Mouse (Mus musculus): ENCODE data around the gene 2300009A05Rik. TPM values are rescaled to one million over a fixed set of nuclear protein-coding genes. Genes with fewer than 3 reads are reported as not detected.

2300009A05Rik gene
- 52.3 and 55.6 TPM in 2 replicates for polyA plus RNA-seq (2014; fragmentation: Nextera tagmentation; extraction: Ambion mirVana)

GRCm38 (mm10) chr9:63398611-63399462 is at the start of gene 2300009A05Rik:
Gene 2300009A05Rik, minus strand, starts transcription at chr9:63399246.
- under 1% methylated on average over 69 of the region's 74 CpGs for WGBS (ENCODE audit: insufficient replicate concordance)
- H3K27ac ChIP-seq (ENCODE audit: low read depth, low read length), result peak within 1 kb of the TSS; percentile 96

GRCm38 (mm10) chr9:63443695-63444094 is 44.6 kb upstream of the 2300009A05Rik start:
- ATAC-seq (replicated peaks; ENCODE audit: insufficient number of reproducible peaks, low FRiP score, low TSS enrichment), result no peak
- H3K4me1 ChIP-seq (ENCODE audit: control insufficient read depth, insufficient read depth, low read length), result 0 out of 2 replicates have a peak, but pooled peaks cover 6% of the 10 kb centered on the region
- H3K4me2 ChIP-seq, result peak overlapping the region; percentile 52
- no peak overlapping the region for H3K4me3 ChIP-seq (ENCODE audit: low read depth, low read length)
- no peaks in the 10 kb centered on the region for H3K27me3 ChIP-seq (ENCODE audit: control insufficient read depth, insufficient read depth, low read length)
- H3K27ac ChIP-seq (ENCODE audit: low read depth, low read length), result no peak overlapping the region
- no peaks in the 10 kb centered on the region for H3K36me3 ChIP-seq (ENCODE audit: control insufficient read depth, insufficient read depth, low read length)
- no peaks in the 10 kb centered on the region for H3K9me3 ChIP-seq (replicated peaks; ENCODE audit: control insufficient read depth, low read length)
- 32% methylated on average over 6 of the region's 6 CpGs for whole genome bisulfite sequencing (ENCODE audit: insufficient replicate concordance)
- H3K9ac ChIP-seq (ENCODE audit: low read depth, low read length), result 0 out of 2 replicates have a peak overlapping the region, but pooled peaks have one; percentile 36

More at GRCm38 (mm10) chr9:63398611-63399462, at the start of gene 2300009A05Rik:
- ATAC-seq (replicated peaks; ENCODE audit: insufficient number of reproducible peaks, low FRiP score, low TSS enrichment), result peak; percentile 98
- peak within 1 kb of the TSS; percentile 89 for H3K9ac ChIP-seq (ENCODE audit: low read depth, low read length)
- peak within 1 kb of the TSS; percentile 70 for H3K4me3 ChIP-seq (ENCODE audit: low read depth, low read length)
- H3K27me3 ChIP-seq (ENCODE audit: control insufficient read depth, insufficient read depth, low read length), result no peaks in the 10 kb centered on the region
- no peaks in the 10 kb centered on the region for H3K9me3 ChIP-seq (replicated peaks; ENCODE audit: control insufficient read depth, low read length)
- peaks cover 9% of the 10 kb centered on the region for H3K4me1 ChIP-seq (ENCODE audit: control insufficient read depth, insufficient read depth, low read length)
- H3K36me3 ChIP-seq (ENCODE audit: control insufficient read depth, insufficient read depth, low read length), result no peaks in the 10 kb centered on the region
- peak within 1 kb of the TSS; percentile 68 for H3K4me2 ChIP-seq

GRCm38 (mm10) chr9:63430652-63431051 is 31.6 kb upstream of the 2300009A05Rik start:
- ATAC-seq (replicated peaks; ENCODE audit: insufficient number of reproducible peaks, low FRiP score, low TSS enrichment), result no peak
- Histone ChIP-seq H3K9me3 (replicated peaks; ENCODE audit: control insufficient read depth, low read length) (no peaks in the 10 kb centered on the region), H3K4me2 (no peak overlapping the region), H3K4me3 (ENCODE audit: low read depth, low read length) (no peak overlapping the region), H3K27me3 (ENCODE audit: control insufficient read depth, insufficient read depth, low read length) (no peaks in the 10 kb centered on the region), H3K4me1 (ENCODE audit: control insufficient read depth, insufficient read depth, low read length) (no peaks in the 10 kb centered on the region), H3K9ac (ENCODE audit: low read depth, low read length) (no peak overlapping the region), H3K27ac (ENCODE audit: low read depth, low read length) (no peak overlapping the region), H3K36me3 (ENCODE audit: control insufficient read depth, insufficient read depth, low read length) (no peaks in the 10 kb centered on the region)
- WGBS (ENCODE audit: insufficient replicate concordance), result 63% methylated on average over 1 of the region's 1 CpGs

GRCm38 (mm10) chr9:63421096-63421736 is 22.2 kb upstream of the 2300009A05Rik start:
- Histone ChIP-seq H3K9ac (ENCODE audit: low read depth, low read length) (no peak overlapping the region), H3K9me3 (replicated peaks; ENCODE audit: control insufficient read depth, low read length) (no peaks in the 10 kb centered on the region)
- WGBS (ENCODE audit: insufficient replicate concordance), result 63% methylated on average over 9 of the region's 9 CpGs

GRCm38 (mm10) chr9:63420396-63420795 is 21.4 kb upstream of the 2300009A05Rik start:
- Histone ChIP-seq H3K9ac (ENCODE audit: low read depth, low read length) (no peak overlapping the region), H3K27me3 (ENCODE audit: control insufficient read depth, insufficient read depth, low read length) (no peaks in the 10 kb centered on the region), H3K4me3 (ENCODE audit: low read depth, low read length) (no peak overlapping the region), H3K4me1 (ENCODE audit: control insufficient read depth, insufficient read depth, low read length) (no peaks in the 10 kb centered on the region), H3K27ac (ENCODE audit: low read depth, low read length) (no peak overlapping the region), H3K36me3 (ENCODE audit: control insufficient read depth, insufficient read depth, low read length) (no peaks in the 10 kb centered on the region), H3K9me3 (replicated peaks; ENCODE audit: control insufficient read depth, low read length) (no peaks in the 10 kb centered on the region), H3K4me2 (no peak overlapping the region)
- no peak for ATAC-seq (replicated peaks; ENCODE audit: insufficient number of reproducible peaks, low FRiP score, low TSS enrichment)
- 60% methylated on average over 6 of the region's 6 CpGs for WGBS (ENCODE audit: insufficient replicate concordance)

More at GRCm38 (mm10) chr9:63421096-63421736, 22.2 kb upstream of the 2300009A05Rik start:
- Histone ChIP-seq H3K27me3 (ENCODE audit: control insufficient read depth, insufficient read depth, low read length) (no peaks in the 10 kb centered on the region), H3K36me3 (ENCODE audit: control insufficient read depth, insufficient read depth, low read length) (no peaks in the 10 kb centered on the region), H3K4me1 (ENCODE audit: control insufficient read depth, insufficient read depth, low read length) (no peaks in the 10 kb centered on the region), H3K4me3 (ENCODE audit: low read depth, low read length) (no peak overlapping the region), H3K4me2 (no peak overlapping the region), H3K27ac (ENCODE audit: low read depth, low read length) (no peak overlapping the region)
- ATAC-seq (replicated peaks; ENCODE audit: insufficient number of reproducible peaks, low FRiP score, low TSS enrichment), result no peak

- ATAC-seq (replicated peaks; ENCODE audit: insufficient number of reproducible peaks, low FRiP score, low TSS enrichment), result no peak
- WGBS (ENCODE audit: insufficient replicate concordance), result 83% methylated on average over 1 of the region's 1 CpGs
Measured at GRCm38 (mm10) chr9:63400176-63400575, 1.1 kb upstream of the 2300009A05Rik start.

GRCm38 (mm10) chr9:63399463-63399815 is 393 bp upstream of the 2300009A05Rik start:
- Histone ChIP-seq H3K36me3 (ENCODE audit: control insufficient read depth, insufficient read depth, low read length) (no peaks in the 10 kb centered on the region), H3K9ac (ENCODE audit: low read depth, low read length) (peak overlapping the region; percentile 89), H3K4me1 (ENCODE audit: control insufficient read depth, insufficient read depth, low read length) (peaks cover 9% of the 10 kb centered on the region), H3K9me3 (replicated peaks; ENCODE audit: control insufficient read depth, low read length) (no peaks in the 10 kb centered on the region), H3K4me3 (ENCODE audit: low read depth, low read length) (peak overlapping the region; percentile 70), H3K4me2 (peak overlapping the region; percentile 68), H3K27me3 (ENCODE audit: control insufficient read depth, insufficient read depth, low read length) (no peaks in the 10 kb centered on the region), H3K27ac (ENCODE audit: low read depth, low read length) (peak overlapping the region; percentile 57; the same call in 1 of the 2 replicates)
- whole genome bisulfite sequencing (ENCODE audit: insufficient replicate concordance), result 2% methylated on average over 8 of the region's 8 CpGs
- ATAC-seq (replicated peaks; ENCODE audit: insufficient number of reproducible peaks, low FRiP score, low TSS enrichment), result peak; percentile 23; the same call in 1 of the 2 replicates

More at GRCm38 (mm10) chr9:63400176-63400575, 1.1 kb upstream of the 2300009A05Rik start:
- no peaks in the 10 kb centered on the region for H3K27me3 ChIP-seq (ENCODE audit: control insufficient read depth, insufficient read depth, low read length)
- H3K36me3 ChIP-seq (ENCODE audit: control insufficient read depth, insufficient read depth, low read length), result no peaks in the 10 kb centered on the region
- no peak overlapping the region for H3K27ac ChIP-seq (ENCODE audit: low read depth, low read length)
- no peak overlapping the region for H3K9ac ChIP-seq (ENCODE audit: low read depth, low read length)
- H3K4me2 ChIP-seq, result no peak overlapping the region
- H3K4me3 ChIP-seq (ENCODE audit: low read depth, low read length), result no peak overlapping the region
- no peaks in the 10 kb centered on the region for H3K9me3 ChIP-seq (replicated peaks; ENCODE audit: control insufficient read depth, low read length)
- H3K4me1 ChIP-seq (ENCODE audit: control insufficient read depth, insufficient read depth, low read length), result peaks cover 9% of the 10 kb centered on the region

GRCm38 (mm10) chr9:63395612-63396011 is 3.4 kb downstream of the 2300009A05Rik start:
- WGBS (ENCODE audit: insufficient replicate concordance), result 65% methylated on average over 7 of the region's 7 CpGs
- H3K27ac ChIP-seq (ENCODE audit: low read depth, low read length), result no peak overlapping the region
- no peak for ATAC-seq (replicated peaks; ENCODE audit: insufficient number of reproducible peaks, low FRiP score, low TSS enrichment)

More at GRCm38 (mm10) chr9:63395612-63396011, 3.4 kb downstream of the 2300009A05Rik start:
- Histone ChIP-seq H3K36me3 (ENCODE audit: control insufficient read depth, insufficient read depth, low read length) (no peaks in the 10 kb centered on the region), H3K4me3 (ENCODE audit: low read depth, low read length) (no peak overlapping the region), H3K9me3 (replicated peaks; ENCODE audit: control insufficient read depth, low read length) (no peaks in the 10 kb centered on the region), H3K9ac (ENCODE audit: low read depth, low read length) (no peak overlapping the region), H3K27me3 (ENCODE audit: control insufficient read depth, insufficient read depth, low read length) (no peaks in the 10 kb centered on the region), H3K4me2 (no peak overlapping the region), H3K4me1 (ENCODE audit: control insufficient read depth, insufficient read depth, low read length) (peaks cover 9% of the 10 kb centered on the region)
